Mouse (Mus musculus): ENCODE measurements around the gene Dhcr24. TPM values are rescaled to one million over a fixed set of nuclear protein-coding genes. Genes with fewer than 3 reads are reported as not detected.
A peak's percentile ranks its signal among the peaks of the same experiment; 100 is the strongest.

Gene Dhcr24
- 5.3 and 6.2 TPM in 2 replicates for polyA plus RNA-seq (2016; fragmentation: Nextera tagmentation; extraction: Ambion mirVana)

DNA sequence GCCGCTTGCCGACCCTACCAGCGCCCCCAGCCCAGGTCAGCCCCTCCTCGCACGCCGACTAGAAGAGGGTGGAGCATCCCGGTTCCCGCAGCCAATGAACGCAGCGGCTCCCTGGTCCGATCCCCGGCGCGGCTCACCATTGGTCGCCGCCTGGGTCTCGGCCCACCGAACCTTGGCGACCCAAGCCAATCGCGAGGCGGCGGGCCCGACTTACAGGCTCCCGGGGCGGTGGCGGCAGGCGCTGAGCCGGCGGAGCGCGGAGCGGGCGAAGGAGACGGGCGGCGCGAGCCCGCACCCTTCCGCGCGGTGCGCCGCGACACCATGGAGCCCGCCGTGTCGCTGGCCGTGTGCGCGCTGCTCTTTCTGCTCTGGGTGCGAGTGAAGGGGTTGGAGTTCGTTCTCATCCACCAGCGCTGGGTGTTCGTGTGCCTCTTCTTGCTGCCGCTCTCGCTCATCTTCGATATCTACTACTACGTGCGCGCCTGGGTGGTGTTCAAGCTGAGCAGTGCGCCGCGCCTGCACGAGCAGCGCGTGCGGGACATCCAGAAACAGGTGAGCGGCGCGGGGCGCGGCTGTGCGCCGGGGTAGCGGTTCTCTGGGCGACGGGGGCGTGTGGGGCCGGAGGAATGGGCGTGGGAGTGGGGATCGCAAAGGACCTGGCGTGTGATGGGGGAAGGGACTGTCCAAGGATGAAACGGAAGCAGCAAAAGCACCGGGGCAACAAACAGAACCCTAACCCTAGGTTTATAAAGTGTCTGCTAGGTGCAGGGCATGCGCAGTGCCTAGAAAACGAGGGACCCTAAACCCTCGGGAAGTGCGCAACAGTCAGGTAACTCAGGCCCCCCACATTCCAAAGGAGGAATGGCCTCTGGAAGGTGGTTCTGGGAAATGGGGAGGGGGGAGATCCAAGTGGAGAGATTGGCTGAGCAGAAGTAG lies at the start of gene Dhcr24:
Gene Dhcr24 (plus strand): TSS at position 193 of the 936 bp plus-strand sequence.
- Histone ChIP-seq H3K4me3 (peak within 1 kb of the TSS; percentile 92), H3K27me3 (replicated peaks) (no peaks in the 10 kb centered on the region), H3K36me3 (peaks cover 21% of the 10 kb centered on the region), H3K9me3 (no peaks in the 10 kb centered on the region), H3K4me2 (replicated peaks) (peak within 1 kb of the TSS; percentile 97), H3K27ac (peak within 1 kb of the TSS; percentile 57), H3K4me1 (peaks cover 36% of the 10 kb centered on the region), H3K9ac (peak within 1 kb of the TSS; percentile 88)
- under 1% methylated on average over 89 of the region's 89 CpGs for WGBS
- ATAC-seq (ENCODE audit: low FRiP score, low read depth): peak; percentile 99

DNA sequence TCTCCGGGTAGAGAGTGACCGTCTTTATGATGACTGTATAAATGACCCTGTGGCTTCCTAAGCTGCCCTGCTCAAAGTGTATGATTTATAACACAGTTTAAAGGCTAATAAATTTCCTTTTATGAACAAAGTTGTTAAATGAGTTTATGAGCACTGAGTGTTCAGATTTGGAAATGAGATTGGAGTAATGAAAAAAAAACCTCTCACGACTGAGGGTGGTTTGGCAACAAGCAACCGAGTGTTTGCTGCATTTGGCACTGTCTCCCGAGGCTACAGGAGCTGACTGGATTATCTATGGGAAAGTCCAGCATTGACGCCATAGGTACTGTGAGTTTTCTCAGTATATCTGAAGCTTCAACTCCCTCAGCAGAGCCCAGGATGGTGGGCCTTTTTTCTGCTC lies 46.2 kb upstream of the Dhcr24 start:
- no peak overlapping the region for H3K27ac ChIP-seq
- 69% methylated on average over 6 of the region's 6 CpGs for WGBS
- no peak for ATAC-seq (ENCODE audit: low FRiP score, low read depth)

DNA sequence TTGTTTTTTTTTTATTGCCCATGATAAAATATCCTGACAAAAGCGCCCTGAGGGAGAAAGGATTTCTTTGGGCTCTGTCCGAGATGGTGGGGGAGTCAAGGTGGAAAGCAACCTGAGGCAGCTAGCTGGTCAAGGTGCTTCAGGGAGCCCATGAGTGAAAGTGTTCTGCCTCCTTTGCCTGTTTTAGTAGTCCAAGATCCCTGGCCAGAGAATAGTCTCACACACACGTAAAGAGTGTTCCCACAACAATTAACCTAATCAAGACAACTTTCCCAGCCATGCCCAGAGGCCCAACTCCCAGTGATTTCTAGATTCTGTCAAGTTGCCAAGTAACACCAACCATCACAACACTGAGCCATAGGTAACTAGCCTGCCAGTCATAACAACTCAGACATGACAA lies 38.3 kb upstream of the Dhcr24 start:
- WGBS: 57% methylated on average over 3 of the region's 3 CpGs
- no peaks in the 10 kb centered on the region for H3K27me3 ChIP-seq (replicated peaks)
- H3K9me3 ChIP-seq: no peaks in the 10 kb centered on the region
- H3K4me2 ChIP-seq (replicated peaks): no peak overlapping the region
- no peak overlapping the region for H3K27ac ChIP-seq
- no peak overlapping the region for H3K4me3 ChIP-seq
- no peaks in the 10 kb centered on the region for H3K4me1 ChIP-seq
- no peaks in the 10 kb centered on the region for H3K36me3 ChIP-seq
- no peak overlapping the region for H3K9ac ChIP-seq
- no peak for ATAC-seq (ENCODE audit: low FRiP score, low read depth)

More for the DNA sequence above, 46.2 kb upstream of the Dhcr24 start:
- Histone ChIP-seq H3K4me2 (replicated peaks) (no peak overlapping the region), H3K9ac (no peak overlapping the region), H3K36me3 (no peaks in the 10 kb centered on the region), H3K4me3 (no peak overlapping the region), H3K9me3 (no peaks in the 10 kb centered on the region), H3K27me3 (replicated peaks) (no peaks in the 10 kb centered on the region), H3K4me1 (no peaks in the 10 kb centered on the region)

- no peak overlapping the region for H3K4me2 ChIP-seq (replicated peaks)
- no peak overlapping the region for H3K9ac ChIP-seq
- H3K4me1 ChIP-seq: no peaks in the 10 kb centered on the region
- H3K4me3 ChIP-seq: no peak overlapping the region
- H3K9me3 ChIP-seq: no peaks in the 10 kb centered on the region
- no peak overlapping the region for H3K27ac ChIP-seq
- no peaks in the 10 kb centered on the region for H3K27me3 ChIP-seq (replicated peaks)
- WGBS: 76% methylated on average over 2 of the region's 2 CpGs
- no peak for ATAC-seq (ENCODE audit: low FRiP score, low read depth)
- no peaks in the 10 kb centered on the region for H3K36me3 ChIP-seq
Observed at GRCm38 (mm10) chr4:106524131-106524530, 36.7 kb upstream of the Dhcr24 start.

DNA sequence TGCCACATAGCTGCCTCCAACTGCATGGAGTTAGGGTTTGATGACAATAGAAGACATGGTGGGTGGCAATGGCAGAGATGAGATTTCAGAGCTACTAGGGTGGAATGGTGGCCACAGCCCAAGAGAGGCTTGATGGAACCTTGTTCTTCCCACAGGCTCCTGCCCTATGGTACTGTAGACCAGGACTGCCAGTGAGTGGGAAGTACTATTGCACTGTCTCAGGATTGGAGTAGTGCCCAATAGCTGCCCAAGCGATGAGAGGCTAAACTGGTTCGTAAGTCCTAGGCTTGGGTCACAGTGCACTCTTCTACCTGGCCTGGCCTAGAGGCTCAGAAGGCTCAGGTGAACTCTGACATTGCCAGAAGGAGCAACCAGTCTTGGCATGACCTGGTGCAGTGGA lies 35.8 kb upstream of the Dhcr24 start:
- Histone ChIP-seq H3K9me3 (no peaks in the 10 kb centered on the region), H3K36me3 (no peaks in the 10 kb centered on the region)
- WGBS: 96% methylated on average over 2 of the region's 2 CpGs

DNA sequence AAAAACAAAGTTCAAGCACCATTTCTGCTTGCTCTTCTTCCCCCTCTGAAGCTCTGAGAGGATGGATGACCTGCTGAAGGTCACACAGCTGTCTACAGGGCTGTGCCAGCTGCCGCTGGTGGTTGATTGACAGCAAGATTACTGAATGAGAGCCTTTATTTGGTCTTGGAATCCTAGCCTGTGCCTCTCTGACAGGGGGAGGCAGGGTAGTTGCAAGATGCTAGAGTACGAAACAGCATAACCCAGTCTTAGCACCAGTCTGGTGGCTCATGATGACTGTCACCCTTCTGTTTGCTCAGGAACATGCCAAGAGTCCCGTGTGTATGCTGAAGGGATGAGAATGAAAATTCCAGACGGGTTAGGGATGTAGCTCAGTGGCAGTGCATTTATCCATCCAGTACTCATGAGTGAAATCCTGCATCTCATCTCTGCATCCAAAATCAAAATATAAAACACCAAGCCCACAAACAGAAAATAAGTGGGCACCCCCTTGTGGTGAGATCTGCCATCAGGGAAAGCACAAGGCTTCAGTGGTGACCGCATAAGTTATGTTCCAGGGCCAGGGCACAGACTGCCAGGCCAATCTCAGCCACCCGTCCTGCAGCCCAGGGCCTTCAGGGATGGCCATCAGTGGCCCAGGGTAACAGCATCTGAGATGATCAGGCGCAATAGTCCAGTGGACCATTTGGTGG lies 32.8 kb upstream of the Dhcr24 start:
- 79% methylated on average over 7 of the region's 7 CpGs for WGBS
- ATAC-seq (ENCODE audit: low FRiP score, low read depth): no peak
- H3K4me3 ChIP-seq: no peak overlapping the region

More for the DNA sequence above, 35.8 kb upstream of the Dhcr24 start:
- Histone ChIP-seq H3K27me3 (replicated peaks) (no peaks in the 10 kb centered on the region), H3K4me2 (replicated peaks) (no peak overlapping the region), H3K4me1 (0 out of 2 replicates have a peak, but pooled peaks cover 3% of the 10 kb centered on the region), H3K4me3 (no peak overlapping the region), H3K9ac (no peak overlapping the region), H3K27ac (no peak overlapping the region)
- no peak for ATAC-seq (ENCODE audit: low FRiP score, low read depth)

GRCm38 (mm10) chr4:106529375-106530112 lies 31.3 kb upstream of the Dhcr24 start:
- peak; percentile 90 for ATAC-seq (ENCODE audit: low FRiP score, low read depth)
- peak overlapping the region; percentile 44; the same call in 1 of the 2 replicates for H3K9ac ChIP-seq

More for the DNA sequence above, 32.8 kb upstream of the Dhcr24 start:
- no peak overlapping the region for H3K9ac ChIP-seq
- H3K27me3 ChIP-seq (replicated peaks): no peaks in the 10 kb centered on the region
- no peaks in the 10 kb centered on the region for H3K9me3 ChIP-seq
- H3K36me3 ChIP-seq: no peaks in the 10 kb centered on the region
- H3K4me1 ChIP-seq: 0 out of 2 replicates have a peak, but pooled peaks cover 3% of the 10 kb centered on the region
- H3K27ac ChIP-seq: no peak overlapping the region
- H3K4me2 ChIP-seq (replicated peaks): no peak overlapping the region

DNA sequence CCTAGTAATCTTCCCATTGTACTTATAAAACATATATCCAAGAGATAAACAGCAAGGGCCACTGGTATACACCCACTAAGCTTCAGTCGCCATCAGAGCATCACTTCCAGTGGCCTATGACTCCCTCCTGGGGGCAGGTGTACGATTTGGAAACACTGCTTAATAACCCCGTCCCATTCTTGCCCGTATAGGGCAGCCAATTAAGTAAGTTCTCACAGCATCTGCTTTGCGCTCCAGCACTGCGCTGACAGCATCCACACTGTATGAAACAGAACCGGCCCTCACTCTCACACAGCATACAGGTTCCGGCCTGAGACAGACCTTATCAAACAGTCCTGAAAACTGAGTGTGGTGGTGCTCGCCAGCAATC lies 30.7 kb upstream of the Dhcr24 start:
- Histone ChIP-seq H3K36me3 (no peaks in the 10 kb centered on the region), H3K9ac (no peak overlapping the region), H3K4me1 (0 out of 2 replicates have a peak, but pooled peaks cover 3% of the 10 kb centered on the region), H3K27ac (no peak overlapping the region), H3K27me3 (replicated peaks) (no peaks in the 10 kb centered on the region), H3K4me2 (replicated peaks) (no peak overlapping the region), H3K4me3 (no peak overlapping the region), H3K9me3 (no peaks in the 10 kb centered on the region)
- peak; percentile 46 for ATAC-seq (ENCODE audit: low FRiP score, low read depth)
- 65% methylated on average over 9 of the region's 9 CpGs for WGBS

More at GRCm38 (mm10) chr4:106529375-106530112, 31.3 kb upstream of the Dhcr24 start:
- Histone ChIP-seq H3K27me3 (replicated peaks) (no peaks in the 10 kb centered on the region), H3K4me3 (no peak overlapping the region), H3K4me2 (replicated peaks) (peak overlapping the region; percentile 46), H3K9me3 (no peaks in the 10 kb centered on the region), H3K27ac (no peak overlapping the region), H3K4me1 (0 out of 2 replicates have a peak, but pooled peaks cover 3% of the 10 kb centered on the region), H3K36me3 (no peaks in the 10 kb centered on the region)
- 18% methylated on average over 17 of the region's 17 CpGs for WGBS

- WGBS: 60% methylated on average over 7 of the region's 7 CpGs
- 0 out of 2 replicates have a peak, but pooled peaks cover 3% of the 10 kb centered on the region for H3K4me1 ChIP-seq
- no peak for ATAC-seq (ENCODE audit: low FRiP score, low read depth)
Observed at GRCm38 (mm10) chr4:106533421-106534080, 27.3 kb upstream of the Dhcr24 start.

GRCm38 (mm10) chr4:106534256-106534655 lies 26.6 kb upstream of the Dhcr24 start:
- no peak overlapping the region for H3K9ac ChIP-seq
- 72% methylated on average over 7 of the region's 7 CpGs for WGBS
- no peak overlapping the region for H3K4me2 ChIP-seq (replicated peaks)
- no peak for ATAC-seq (ENCODE audit: low FRiP score, low read depth)
- no peaks in the 10 kb centered on the region for H3K36me3 ChIP-seq
- H3K27ac ChIP-seq: no peak overlapping the region
- no peaks in the 10 kb centered on the region for H3K9me3 ChIP-seq
- H3K27me3 ChIP-seq (replicated peaks): no peaks in the 10 kb centered on the region
- H3K4me1 ChIP-seq: 0 out of 2 replicates have a peak, but pooled peaks cover 3% of the 10 kb centered on the region
- no peak overlapping the region for H3K4me3 ChIP-seq

More at GRCm38 (mm10) chr4:106533421-106534080, 27.3 kb upstream of the Dhcr24 start:
- H3K4me3 ChIP-seq: no peak overlapping the region
- no peaks in the 10 kb centered on the region for H3K27me3 ChIP-seq (replicated peaks)
- no peaks in the 10 kb centered on the region for H3K36me3 ChIP-seq
- H3K4me2 ChIP-seq (replicated peaks): no peak overlapping the region
- no peak overlapping the region for H3K27ac ChIP-seq
- no peaks in the 10 kb centered on the region for H3K9me3 ChIP-seq
- H3K9ac ChIP-seq: no peak overlapping the region

- H3K4me2 ChIP-seq (replicated peaks): no peak overlapping the region
- no peak for ATAC-seq (ENCODE audit: low FRiP score, low read depth)
- H3K4me1 ChIP-seq: no peaks in the 10 kb centered on the region
- H3K9ac ChIP-seq: no peak overlapping the region
- H3K36me3 ChIP-seq: no peaks in the 10 kb centered on the region
- no peak overlapping the region for H3K4me3 ChIP-seq
- H3K27ac ChIP-seq: no peak overlapping the region
- no peaks in the 10 kb centered on the region for H3K9me3 ChIP-seq
- no peaks in the 10 kb centered on the region for H3K27me3 ChIP-seq (replicated peaks)
- 90% methylated on average over 5 of the region's 5 CpGs for WGBS
Observed at GRCm38 (mm10) chr4:106539756-106540155, 21.1 kb upstream of the Dhcr24 start.
